Mouse (Mus musculus) hematopoietic multipotent progenitor cell, adult 10-12 weeks (in vitro differentiated cells): Measurements from ENCODE around the gene Zxdc. TPM values are rescaled to one million over a fixed set of nuclear protein-coding genes. Genes with fewer than 3 reads are reported as not detected.

Source experiments
- polyA plus RNA-seq: library from polyadenylated mRNA; stranded (reverse); fragments of >175 nt; gene quantifications from 2 replicates; pipeline ENCODE4 v1.2.3, GENCODE M21; 2012; ENCODE audit warnings: low replicate concordance

The Zxdc gene
- polyA plus RNA-seq = 26.9 and 48.6 TPM in 2 replicates

DNA sequence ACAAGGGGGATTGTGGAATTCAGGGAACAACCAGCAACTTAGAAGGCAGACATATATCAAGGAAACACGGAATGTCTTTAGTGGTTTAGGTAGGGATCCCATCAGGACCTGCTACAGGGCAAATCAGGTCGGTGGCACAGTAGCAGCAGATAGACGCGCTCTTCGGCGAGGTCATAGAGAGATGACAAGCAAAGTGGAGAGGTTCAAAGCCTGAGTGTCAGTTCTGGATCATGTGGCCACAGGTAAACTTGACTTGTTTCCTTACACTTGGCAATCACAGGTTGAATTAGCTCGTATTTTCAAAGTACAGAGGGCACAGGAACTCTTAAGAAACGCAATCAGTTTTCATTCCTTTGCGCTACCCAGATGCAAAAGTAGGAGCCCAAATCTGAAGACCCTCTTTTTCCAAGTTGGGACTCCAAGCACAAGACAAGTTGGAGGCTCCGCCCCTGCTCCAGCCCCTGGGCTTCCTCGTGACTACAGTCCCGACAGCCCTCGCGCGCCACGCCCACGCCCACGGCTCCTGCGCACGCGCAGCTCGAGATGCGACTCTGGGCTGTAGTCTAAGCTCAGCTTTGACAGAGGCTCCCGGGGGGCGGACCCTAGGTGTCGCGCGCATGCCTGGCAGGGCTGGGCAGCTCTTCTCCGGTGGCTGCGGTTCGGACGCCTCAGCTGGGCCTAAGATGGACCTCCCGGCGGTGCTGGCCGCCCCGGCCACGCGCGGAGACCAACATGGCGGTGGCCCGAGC, at the start of gene Zxdc:
Gene Zxdc, plus strand, starts transcription at position 517 of the 749 bp plus-strand sequence.

DNA sequence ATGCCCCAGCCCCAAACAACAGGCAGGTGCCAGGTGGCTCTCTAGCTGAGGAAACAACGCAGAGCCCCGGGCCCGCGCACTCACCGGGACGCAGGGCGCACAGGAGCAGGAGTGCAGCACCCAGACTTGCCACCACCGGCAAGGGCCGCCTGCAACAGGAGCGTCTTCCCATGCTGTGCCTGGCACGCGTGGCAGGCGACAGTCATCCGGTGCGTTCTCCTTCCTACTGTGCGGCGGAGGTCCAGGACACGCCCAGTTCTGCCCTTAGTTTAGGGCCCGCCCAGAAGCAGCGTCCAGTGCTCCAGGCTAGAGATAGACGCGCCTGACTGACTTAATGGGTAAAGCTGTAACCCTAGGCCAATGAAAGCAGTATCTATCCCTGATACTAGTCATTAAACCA, 44.3 kb upstream of the Zxdc start, which contains the start of gene Chst13:
Gene Chst13, minus strand, starts transcription at position 195 of the 400 bp plus-strand sequence.

DNA sequence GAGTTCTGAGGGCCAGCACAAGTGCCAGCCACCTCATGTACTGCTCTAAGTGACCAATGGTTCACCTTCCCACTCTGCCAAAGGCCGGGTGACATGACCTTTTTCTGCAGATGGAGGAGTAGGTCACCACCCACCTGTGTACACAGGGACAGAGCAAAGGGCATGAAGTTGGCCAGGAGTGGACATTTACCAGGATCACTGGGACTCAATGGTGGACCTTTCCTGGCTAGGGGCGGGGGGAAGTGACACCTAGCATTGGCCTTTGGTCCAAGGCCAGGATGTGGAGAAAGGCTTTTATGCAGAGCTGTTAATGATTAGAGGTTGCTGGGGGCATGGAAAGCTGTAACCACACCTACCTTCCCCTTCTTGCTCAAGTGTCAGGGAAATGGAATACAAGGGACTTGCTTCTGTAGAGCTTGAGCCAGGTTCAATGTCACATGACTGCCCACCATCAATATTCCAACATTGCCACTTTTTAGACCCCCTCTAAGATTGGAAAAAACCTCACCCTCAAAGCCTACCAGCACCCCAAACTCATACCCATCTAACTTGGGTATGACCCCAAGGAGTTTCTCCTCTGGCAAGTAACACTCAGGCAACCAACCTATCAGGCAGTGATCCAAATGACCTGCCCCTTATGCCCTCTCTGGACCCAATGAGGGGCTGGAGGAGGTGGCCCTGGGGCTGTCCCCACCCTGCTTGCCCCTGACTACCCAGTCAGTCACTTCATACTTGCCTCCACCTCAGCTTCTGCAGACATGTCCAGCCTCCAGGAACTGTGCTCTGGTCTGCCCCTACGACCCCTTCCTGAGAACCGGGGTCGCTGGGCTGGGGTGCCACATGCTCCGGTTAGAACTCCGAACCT, 36.5 kb upstream of the Zxdc start, which contains the start of gene Uroc1:
Gene Uroc1, plus strand, starts transcription at position 724 of the 865 bp plus-strand sequence.

DNA sequence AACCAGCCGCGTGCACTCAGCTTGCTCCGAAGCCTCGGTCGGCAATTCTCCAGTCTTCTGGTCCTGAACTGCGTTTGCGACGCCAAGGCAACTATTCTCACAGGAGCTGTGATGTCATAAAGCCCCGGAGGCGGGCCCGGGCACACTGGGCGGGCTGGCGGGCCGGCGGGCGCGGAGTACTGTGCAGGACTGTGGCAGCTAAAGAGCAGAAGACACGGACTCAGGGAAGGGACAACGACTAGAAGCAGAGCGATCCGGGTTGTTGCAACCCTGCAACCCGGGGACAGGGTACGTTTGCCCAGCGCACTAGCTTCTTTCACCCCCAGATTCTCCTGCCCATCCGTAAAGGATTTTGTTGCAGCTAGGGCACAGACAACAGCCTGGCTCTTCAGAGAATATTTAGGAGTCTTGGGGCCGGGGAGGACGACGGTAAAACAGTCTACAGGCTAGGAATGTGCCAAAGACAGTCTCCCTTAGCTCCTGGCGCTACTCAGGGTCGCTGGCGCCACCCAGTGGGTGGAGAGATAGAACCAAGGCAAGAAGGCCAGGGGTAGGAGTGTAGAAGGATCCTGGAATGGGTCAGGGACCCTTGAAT, 59.2 kb downstream of the Zxdc start, which contains the start of gene Cfap100:
Gene Cfap100, minus strand, starts transcription at position 418 of the 595 bp plus-strand sequence.

Other genes starting within 250 kb of the Zxdc start
- not detected in 2 replicates for gene Vmn1r51, start 246.9 kb upstream of the Zxdc start, polyA plus RNA-seq
- gene Vmn1r52, start 194.7 kb upstream of the Zxdc start, polyA plus RNA-seq = not detected in 2 replicates
- gene V1ra8, start 166.7 kb upstream of the Zxdc start, polyA plus RNA-seq = not detected in 2 replicates
- not detected in 2 replicates for gene Vmn1r53, start 145.1 kb upstream of the Zxdc start, polyA plus RNA-seq
- gene Vmn1r54, start 123.2 kb upstream of the Zxdc start, polyA plus RNA-seq = not detected in 2 replicates
- gene BC048671, start 68.3 kb upstream of the Zxdc start, polyA plus RNA-seq = not detected in 2 replicates
- gene Chst13, start 44.3 kb upstream of the Zxdc start, polyA plus RNA-seq = 0.52 and 1.9 TPM in 2 replicates
- gene Uroc1, start 36.2 kb upstream of the Zxdc start, polyA plus RNA-seq = not detected in 2 replicates
- gene Cfap100, start 59.3 kb downstream of the Zxdc start, polyA plus RNA-seq = not detected in 2 replicates
- 1.8 and 2.2 TPM in 2 replicates for gene Klf15, start 93.1 kb downstream of the Zxdc start, polyA plus RNA-seq
- 1.0 and 1.7 TPM in 2 replicates for gene Aldh1l1, start 116.9 kb downstream of the Zxdc start, polyA plus RNA-seq
- gene Slc41a3, start 235.2 kb downstream of the Zxdc start, polyA plus RNA-seq = 7.0 and 11.0 TPM in 2 replicates